10 mouse cellular contexts compared by ENCODE assay signal in the genomic region with DNA sequence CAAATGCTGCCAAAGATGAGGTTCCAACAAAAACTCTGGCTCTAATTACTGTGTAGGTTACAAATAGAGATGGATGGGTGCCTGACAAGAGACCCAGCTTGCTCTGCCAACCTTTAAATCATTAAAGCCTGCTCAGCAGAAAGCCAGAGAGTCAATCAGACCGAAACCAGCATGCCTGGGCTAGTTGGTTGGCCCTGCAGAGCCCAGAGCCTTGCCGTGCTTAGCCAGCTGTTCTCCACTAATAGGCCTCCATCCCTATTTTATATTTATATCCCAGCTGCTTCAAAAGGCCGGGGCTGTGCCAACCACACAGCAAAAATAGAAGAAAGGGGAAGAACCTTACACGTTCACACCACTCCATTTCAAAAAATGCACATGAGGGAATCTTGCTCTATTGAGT. TPM values are rescaled to one million over a fixed set of nuclear protein-coding genes. Genes with fewer than 3 reads are reported as not detected.
A peak's percentile ranks its signal among the peaks of the same experiment; 100 is the strongest.
DNase-seq lines count a peak whose midpoint lies in the region; ATAC-seq lines count a peak whose summit lies in the region.
"Had no signal": no experiment of that assay in that cellular context is flagged by ENCODE, and none has a peak within 500 bp of the region (broad histone marks: within the 10 kb centered on the region; RNA-seq: fewer than 3 reads in every experiment).

No protein-coding gene starts in this region.

- ATAC-seq in hindbrain, embryonic 14.5 days (ENCODE audit: low FRiP score) = peak; percentile 64; the same call in 1 of the 2 replicates
- ATAC-seq in hindbrain, embryonic 11.5 days (ENCODE audit: low FRiP score) = no peak
- no peak for ATAC-seq in erythroid progenitor cell, adult 5-6 weeks (replicated peaks; ENCODE audit: low FRiP score, poor library complexity, severe bottlenecking)

- H3K9me3 ChIP-seq in hindbrain, embryonic 14.5 days (ENCODE audit: control insufficient read depth, low read length) = no peaks in the 10 kb centered on the region
- H3K9me3 ChIP-seq in hindbrain, embryonic 11.5 days (ENCODE audit: control insufficient read depth, low read length) = no peaks in the 10 kb centered on the region
- H3K9me3 ChIP-seq: liver, embryonic 15.5 days had no signal

- no peaks in the 10 kb centered on the region for H3K4me1 ChIP-seq in hindbrain, embryonic 14.5 days (replicated peaks; ENCODE audit: control insufficient read depth, insufficient read depth, low read length)
- H3K4me1 ChIP-seq in hindbrain, embryonic 11.5 days (replicated peaks; ENCODE audit: control insufficient read depth, insufficient read depth, low read length) = no peaks in the 10 kb centered on the region
- H3K4me1 ChIP-seq: liver, embryonic 15.5 days had no signal

- H3K27me3 ChIP-seq in hindbrain, embryonic 14.5 days (ENCODE audit: control insufficient read depth, insufficient read depth, low read length) = no peaks in the 10 kb centered on the region
- no peaks in the 10 kb centered on the region for H3K27me3 ChIP-seq in hindbrain, embryonic 11.5 days (ENCODE audit: control insufficient read depth, insufficient read depth, low read length)
- H3K27me3 ChIP-seq: liver, embryonic 15.5 days had no signal

- no peaks in the 10 kb centered on the region for H3K79me2 ChIP-seq in macrophage (ENCODE audit: inconsistent target)

- H3K4me3 ChIP-seq in hindbrain, embryonic 14.5 days (replicated peaks; ENCODE audit: low read length) = no peak overlapping the region
- H3K4me3 ChIP-seq in hindbrain, embryonic 11.5 days (ENCODE audit: low read depth, low read length) = no peak overlapping the region
- H3K4me3 ChIP-seq in macrophage (ENCODE audit: inconsistent target) = no peak overlapping the region
- H3K4me3 ChIP-seq: liver, embryonic 15.5 days had no signal

- peak; percentile 41 for DNase-seq in hindbrain, embryonic 14.5 days (ENCODE audit: low spot score)
- no peak for DNase-seq in hindbrain, embryonic 11.5 days (ENCODE audit: low spot score)
- peak; percentile 47 for DNase-seq in brain, adult 2 months (ENCODE audit: low read depth, low spot score)
- peak; percentile 68 for DNase-seq in fibroblast of lung, adult 2 months (ENCODE audit: low read depth)
- DNase-seq in T-cell, adult 2 months (ENCODE audit: low spot score) = no peak
- DNase-seq: thymus, postnatal 14 days had no signal

- WGBS in hindbrain, embryonic 14.5 days = 50% methylated on average over 4 of the region's 4 CpGs
- 76% methylated on average over 4 of the region's 4 CpGs for WGBS in hindbrain, embryonic 11.5 days
- 16% methylated on average over 4 of the region's 4 CpGs for WGBS in macrophage (ENCODE audit: missing documents)

- H3K9ac ChIP-seq in hindbrain, embryonic 14.5 days = no peak overlapping the region
- no peak overlapping the region for H3K9ac ChIP-seq in hindbrain, embryonic 11.5 days (ENCODE audit: low read depth, low read length)
- H3K9ac ChIP-seq: liver, embryonic 15.5 days had no signal

- H3K4me2 ChIP-seq in hindbrain, embryonic 14.5 days (replicated peaks) = no peak overlapping the region
- no peak overlapping the region for H3K4me2 ChIP-seq in hindbrain, embryonic 11.5 days (replicated peaks; ENCODE audit: low read depth, low read length)
- H3K4me2 ChIP-seq: liver, embryonic 15.5 days had no signal

- H3K36me3 ChIP-seq in hindbrain, embryonic 14.5 days (replicated peaks; ENCODE audit: control insufficient read depth, insufficient read depth) = no peaks in the 10 kb centered on the region
- no peaks in the 10 kb centered on the region for H3K36me3 ChIP-seq in hindbrain, embryonic 11.5 days (ENCODE audit: control insufficient read depth, insufficient read depth, low read length)
- no peaks in the 10 kb centered on the region for H3K36me3 ChIP-seq in macrophage (ENCODE audit: inconsistent target)
- H3K36me3 ChIP-seq: liver, embryonic 15.5 days had no signal

- H3K27ac ChIP-seq in hindbrain, embryonic 14.5 days = peak overlapping the region; percentile 32; the same call in 1 of the 2 replicates
- no peak overlapping the region for H3K27ac ChIP-seq in hindbrain, embryonic 11.5 days (ENCODE audit: low read depth, low read length)
- peak overlapping the region; percentile 24; the same call in 1 of the 2 replicates for H3K27ac ChIP-seq in macrophage
- H3K27ac ChIP-seq: liver, embryonic 15.5 days had no signal

RNA-seq across cellular contexts. Expression of a gene that starts 2.9 kb away (rescaled TPM):
- 0.82 and 1.0 TPM in 2 replicates for polyA plus RNA-seq in hindbrain, embryonic 14.5 days (2014; fragmentation: Nextera tagmentation; extraction: Ambion mirVana)
- 0.40 and 0.46 TPM in 2 replicates for polyA plus RNA-seq in hindbrain, embryonic 11.5 days (2014; fragmentation: Nextera tagmentation; extraction: Ambion mirVana)
- not detected for total RNA-seq in macrophage (2018; cell fraction: chromatin; rRNA removed)
- not detected for total RNA-seq in macrophage (2018; cell fraction: cytosol; rRNA removed)
- total RNA-seq in macrophage (2018; cell fraction: nucleus; rRNA removed) = not detected
- not detected in 3 replicates for polyA plus RNA-seq in macrophage (2018)
- total RNA-seq in erythroid progenitor cell, adult 5-6 weeks (2015; ENCODE audit: low replicate concordance) = not detected in 2 replicates
- not detected in 2 replicates for total RNA-seq in erythroid progenitor cell, adult 5-6 weeks (2017; ENCODE audit: low replicate concordance)
- total RNA-seq: megakaryocyte, adult 5-6 weeks had no signal
- polyA plus RNA-seq: liver, embryonic 15.5 days had no signal

Comparison
In these comparisons a context has a peak if more than half of its experiments do, and no peak if none do; other contexts are left out.
1. DNase-seq: peak in hindbrain, embryonic 14.5 days (single experiment), brain, adult 2 months (single experiment) and fibroblast of lung, adult 2 months (single experiment); none in hindbrain, embryonic 11.5 days (single experiment) and T-cell, adult 2 months (single experiment).